Mouse (Mus musculus): Measurements from ENCODE around the gene Olfr1250.
"Not testable (repeated sequence)": the region's sequence is repeated elsewhere in the genome, so short reads cannot be mapped to it uniquely, and the experiment has no call there.

Gene Olfr1250

GRCm38 (mm10) chr2:89661367-89661766 is at the start of gene Olfr1250:
Gene Olfr1250 (minus strand): TSS chr2:89661467.
- DNase-seq (ENCODE audit: low spot score in 2 of 2) = no peak

- no peak for DNase-seq (ENCODE audit: low spot score in 2 of 2)
These were observed 30.7 kb upstream of the Olfr1250 start for GRCm38 (mm10) chr2:89691980-89692379.

GRCm38 (mm10) chr2:89671836-89672235 is 10.6 kb upstream of the Olfr1250 start, which contains the start of gene Olfr1251:
Gene Olfr1251 (minus strand): TSS chr2:89671936.
- no peak for DNase-seq (ENCODE audit: low spot score in 2 of 2)

- no peak for DNase-seq (ENCODE audit: low spot score in 2 of 2)
These were observed 26.4 kb downstream of the Olfr1250 start, which contains the start of gene Olfr1249 for GRCm38 (mm10) chr2:89634883-89635282. Gene Olfr1249 (minus strand): TSS chr2:89634983.

- DNase-seq (ENCODE audit: low spot score in 2 of 2) = not testable (repeated sequence)
These were observed 43.1 kb downstream of the Olfr1250 start, which contains the start of gene Olfr1248 for GRCm38 (mm10) chr2:89618145-89618544. Gene Olfr1248 (minus strand): TSS chr2:89618245.

GRCm38 (mm10) chr2:89614030-89614429 is 47.2 kb downstream of the Olfr1250 start, which contains the start of gene Olfr1247:
Gene Olfr1247 (minus strand): TSS chr2:89614130.
- no peak for DNase-seq (ENCODE audit: low spot score in 2 of 2)
